Mouse (Mus musculus) brown adipose tissue, adult 24 weeks (tissue): Measurements from ENCODE around the gene Klhl25. TPM values are rescaled to one million over a fixed set of nuclear protein-coding genes. Genes with fewer than 3 reads are reported as not detected.
"Not testable (repeated sequence)": the region's sequence is repeated elsewhere in the genome, so short reads cannot be mapped to it uniquely, and the experiment has no call there.

Source experiments
- H3K27ac ChIP-seq: fragments of 200-500 bp; replicated peaks from 2 replicates; pipeline ENCODE4 v1.5.1; 2012; ENCODE audit warnings: low read depth, mild to moderate bottlenecking, low read length
- H3K4me1 ChIP-seq: fragments of 200-500 bp; 2 replicates; pipeline ENCODE4 v1.6.1; 2012; ENCODE audit warnings: low read length, mixed read lengths; ENCODE audit not compliant: control insufficient read depth, insufficient read depth, insufficient read length
- H3K4me3 ChIP-seq: fragments of 200-500 bp; 2 replicates; pipeline ENCODE4 v1.5.1; 2012; ENCODE audit warnings: low read depth, mild to moderate bottlenecking, low read length, moderate library complexity; ENCODE audit not compliant: insufficient read depth
- polyA plus RNA-seq: library from polyadenylated mRNA; stranded (reverse); fragments of >200 nt; gene quantifications from 2 replicates; pipeline ENCODE4 v1.2.4, GENCODE M21; 2012; ENCODE audit not compliant: missing spikeins, insufficient read depth, insufficient read length

The Klhl25 gene
- polyA plus RNA-seq, 1 experiment: 4.7 TPM

DNA sequence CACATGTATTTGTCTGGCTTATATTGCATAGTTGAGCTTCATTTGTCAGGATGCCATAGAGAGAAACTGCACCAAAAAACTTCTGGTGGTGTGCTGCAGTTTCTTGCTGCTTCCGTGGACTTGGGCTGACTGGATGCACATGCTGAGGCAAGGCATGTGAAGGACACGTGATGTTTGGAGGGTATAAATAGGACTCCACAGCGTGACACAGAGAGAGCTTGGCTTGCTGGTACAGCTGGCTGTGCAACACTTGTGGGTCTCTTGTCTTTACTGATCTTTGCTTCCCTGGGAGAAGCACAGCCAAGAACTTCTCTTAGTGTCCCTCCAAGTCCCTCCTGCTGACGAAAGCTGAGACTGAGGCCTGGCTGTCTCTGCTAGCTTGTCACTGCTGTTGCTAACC, 69.6 kb downstream of the Klhl25 start:
- Histone ChIP-seq H3K4me1 (no peaks in the 10 kb centered on the region), H3K27ac (no peak overlapping the region), H3K4me3 (no peak overlapping the region)

- not testable (repeated sequence) for H3K4me3 ChIP-seq, H3K27ac ChIP-seq, H3K4me1 ChIP-seq
Measured at GRCm38 (mm10) chr7:75919745-75920144, 71.6 kb downstream of the Klhl25 start.
